Mouse (Mus musculus): ENCODE measurements at regions not wholly inside any gene's neighbourhood (a gene's known extent, or its start where the extent isn't known, plus 50 kb on each side); places are given as distances from the start of the nearest gene placed in this dataset.

GRCm38 (mm10) chr15:36916998-36917397, 90.6 kb downstream of the Zfp706 start:
- no peak for DNase-seq (ENCODE audit: low read depth)

DNA sequence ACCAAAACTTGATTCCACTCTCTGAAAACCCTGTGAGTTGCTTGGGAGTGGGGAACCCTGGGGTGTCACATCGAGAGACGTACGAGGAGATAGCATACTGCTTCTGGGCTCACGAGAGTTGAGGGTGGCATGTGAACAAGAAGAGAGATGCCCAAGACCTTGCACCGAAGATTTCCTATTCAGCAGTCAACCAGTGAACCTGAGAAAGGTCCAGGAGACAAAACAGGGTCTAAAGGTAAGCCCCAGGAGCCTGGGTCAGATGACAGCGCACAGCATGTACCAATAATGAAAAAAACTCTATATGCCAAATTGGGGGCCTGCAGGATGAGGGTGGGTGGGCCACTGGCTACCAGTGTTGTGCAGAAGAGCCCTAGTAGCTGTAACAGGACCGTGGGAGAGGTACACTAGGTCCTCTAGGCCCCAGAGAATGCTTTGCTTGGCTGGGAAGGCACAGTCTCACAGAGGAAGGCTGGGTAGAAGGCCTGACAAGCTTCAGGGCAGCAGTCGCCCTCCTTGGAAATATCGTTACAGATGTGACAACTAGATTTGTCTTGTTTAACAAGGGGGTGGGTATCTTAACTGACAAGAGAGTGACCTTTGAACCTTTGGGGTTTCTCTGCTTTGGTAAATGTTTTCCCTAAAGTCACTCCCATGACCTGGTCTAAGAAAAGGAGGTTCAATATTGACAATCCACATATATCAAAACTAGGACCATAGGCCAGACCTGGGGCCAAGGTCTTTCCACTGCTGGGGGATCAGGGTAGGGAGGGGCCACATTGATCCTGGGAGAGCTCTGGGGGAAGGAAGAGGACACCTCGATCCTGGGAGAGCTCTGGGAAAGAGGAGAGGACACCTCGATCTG, 93.1 kb downstream of the Zfp706 start:
- DNase-seq (ENCODE audit: low read depth), result no peak

GRCm38 (mm10) chr15:36913308-36913707, 94.3 kb downstream of the Zfp706 start:
- DNase-seq (ENCODE audit: low read depth), result no peak

- DNase-seq (ENCODE audit: low read depth), result no peak
Measured at GRCm38 (mm10) chr15:36910272-36910671, 97.3 kb downstream of the Zfp706 start.

- no peak for DNase-seq (ENCODE audit: low read depth)
Measured at GRCm38 (mm10) chr15:36909494-36909893, 98.1 kb downstream of the Zfp706 start.

DNA sequence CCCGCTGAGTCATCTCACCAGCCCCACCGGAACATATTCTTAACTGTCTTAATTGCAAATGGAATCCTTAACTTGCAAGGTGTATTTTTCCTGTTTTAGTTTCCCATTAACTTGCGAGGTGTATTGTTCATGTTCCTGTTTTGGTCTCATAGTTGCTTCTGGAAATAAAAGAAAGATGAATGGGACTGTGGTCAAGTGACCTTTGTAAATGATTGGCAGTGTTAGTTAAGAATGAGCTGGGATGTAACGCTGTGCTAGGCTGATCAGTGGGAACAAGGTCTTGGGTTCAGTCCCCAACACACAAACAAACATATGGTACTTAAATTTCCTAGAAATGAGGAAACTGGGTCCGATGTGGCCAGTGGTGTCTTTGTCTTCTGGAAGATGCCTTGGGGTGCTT, 100.8 kb downstream of the Zfp706 start:
- DNase-seq (ENCODE audit: low read depth), result no peak

DNA sequence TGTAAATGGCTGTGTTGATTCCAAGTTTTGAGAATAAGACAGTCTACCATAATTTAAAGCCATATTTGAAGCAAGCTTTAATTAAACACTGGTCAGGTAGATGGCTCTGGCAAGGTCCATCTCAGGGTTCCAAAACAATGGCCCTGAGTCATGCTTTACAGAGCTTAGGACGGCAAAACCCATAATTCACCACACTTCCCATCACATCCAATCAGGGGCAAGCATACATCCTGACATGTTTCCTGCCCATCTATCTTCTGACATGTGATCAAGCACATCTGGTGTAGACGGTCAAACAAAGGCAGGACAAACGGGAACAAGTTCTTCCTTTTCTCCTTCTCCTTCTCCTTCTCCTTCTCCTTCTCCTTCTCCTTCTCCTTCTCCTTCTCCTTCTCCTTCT, 101.5 kb downstream of the Zfp706 start:
- no peak for DNase-seq (ENCODE audit: low read depth)

DNA sequence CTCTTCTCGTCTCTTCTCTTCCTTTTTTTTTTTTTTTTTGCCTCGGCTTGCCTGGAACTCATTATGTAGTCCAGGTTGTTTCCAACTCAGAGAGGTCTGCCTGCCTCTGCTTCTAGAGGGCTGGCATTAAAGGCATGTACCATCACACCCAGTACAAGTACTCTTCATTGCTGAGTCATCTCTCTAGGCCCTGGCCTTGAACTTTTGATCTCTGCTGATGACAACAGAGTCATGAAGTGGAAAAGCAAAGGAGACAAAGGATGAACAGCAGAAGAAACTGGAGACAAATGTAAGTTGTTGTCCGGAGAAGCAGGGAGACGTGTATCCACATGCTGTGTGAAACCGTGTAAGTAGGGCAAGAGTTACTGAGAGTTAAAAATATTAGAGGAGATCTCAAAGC, 103.7 kb downstream of the Zfp706 start:
- DNase-seq (ENCODE audit: low read depth), result no peak

GRCm38 (mm10) chr15:36903309-36903708, 104.3 kb downstream of the Zfp706 start:
- peak; percentile 13 for DNase-seq (ENCODE audit: low read depth)

- DNase-seq (ENCODE audit: low read depth), result peak; percentile 27
Measured at GRCm38 (mm10) chr15:36901830-36902285, 105.7 kb downstream of the Zfp706 start.

GRCm38 (mm10) chr15:36901350-36901749, 106.2 kb downstream of the Zfp706 start:
- no peak for DNase-seq (ENCODE audit: low read depth)

- no peak for DNase-seq (ENCODE audit: low read depth)
Measured at GRCm38 (mm10) chr15:36900940-36901339, 106.6 kb downstream of the Zfp706 start.

GRCm38 (mm10) chr15:36899882-36900281, 107.7 kb downstream of the Zfp706 start:
- DNase-seq (ENCODE audit: low read depth), result no peak

- DNase-seq (ENCODE audit: low read depth), result no peak
Measured at GRCm38 (mm10) chr15:36898857-36899523, 108.6 kb downstream of the Zfp706 start.

- DNase-seq (ENCODE audit: low read depth), result no peak
Measured at GRCm38 (mm10) chr15:36898326-36898725, 109.2 kb downstream of the Zfp706 start.

- DNase-seq (ENCODE audit: low read depth), result no peak
Measured at GRCm38 (mm10) chr15:36896265-36896664, 111.3 kb downstream of the Zfp706 start.

- no peak for DNase-seq (ENCODE audit: low read depth)
Measured at GRCm38 (mm10) chr15:36895031-36895430, 112.5 kb downstream of the Zfp706 start.

GRCm38 (mm10) chr15:36893407-36893969, 114.1 kb downstream of the Zfp706 start:
- DNase-seq (ENCODE audit: low read depth), result no peak

DNA sequence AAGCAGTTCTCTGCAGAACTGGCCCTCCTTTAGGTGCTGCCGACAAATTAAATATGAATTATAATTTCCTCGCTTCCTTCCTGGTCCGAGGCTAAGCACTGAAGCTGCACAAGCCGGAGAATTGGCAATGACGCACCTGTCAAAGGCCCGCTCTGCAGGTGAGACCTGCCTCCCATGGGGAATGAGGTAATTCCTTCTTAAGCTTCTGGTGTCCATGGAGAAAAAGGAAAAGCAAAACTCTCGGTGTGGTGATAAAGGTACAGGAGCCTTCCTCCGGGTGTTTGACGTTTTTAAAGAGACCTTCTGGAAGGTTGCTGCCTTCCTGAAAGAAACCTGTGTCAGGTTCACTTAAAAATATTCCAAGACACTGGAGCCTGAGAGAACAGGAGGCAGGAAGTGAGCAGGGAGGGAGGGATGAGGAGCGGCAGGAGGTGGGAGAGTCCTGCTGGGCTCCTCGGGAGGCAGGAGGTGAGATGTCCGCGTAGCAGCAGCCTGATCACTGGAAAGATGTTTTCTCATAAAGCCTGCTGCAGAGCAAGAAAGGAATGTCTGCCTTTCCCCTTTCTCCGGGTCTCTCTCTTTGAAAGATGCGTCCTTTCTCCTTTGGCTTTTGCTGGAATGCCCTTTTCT, 114.9 kb downstream of the Zfp706 start:
- no peak for DNase-seq (ENCODE audit: low read depth)

- no peak for DNase-seq (ENCODE audit: low read depth)
Measured at GRCm38 (mm10) chr15:36891851-36892250, 115.7 kb downstream of the Zfp706 start.

DNA sequence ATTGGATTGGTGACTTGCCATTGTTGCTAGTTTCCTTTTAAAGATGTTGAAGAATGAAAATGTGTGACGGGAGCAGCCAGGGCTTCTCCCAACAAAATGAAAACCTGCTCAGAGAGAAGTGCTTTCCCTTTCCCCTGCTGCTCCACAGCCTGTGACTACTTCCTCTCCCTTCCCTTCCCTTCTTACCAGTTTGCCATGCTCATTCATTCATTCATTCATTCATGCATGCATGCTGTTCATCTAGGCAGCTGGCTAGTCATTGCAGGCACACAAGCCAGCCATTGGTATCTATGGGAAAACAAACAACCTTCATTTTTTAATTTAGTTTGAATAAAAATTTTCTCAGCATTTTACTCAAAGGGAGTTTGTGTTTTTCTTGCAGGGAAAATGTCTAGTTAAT, 116.3 kb downstream of the Zfp706 start:
- no peak for DNase-seq (ENCODE audit: low read depth)

GRCm38 (mm10) chr15:36889072-36889471, 118.5 kb downstream of the Zfp706 start:
- DNase-seq (ENCODE audit: low read depth), result no peak

Data from induced T-regulatory cell, adult 2 months (primary cell).